Mouse (Mus musculus): Measurements from ENCODE around the gene Kcnc1. TPM values are rescaled to one million over a fixed set of nuclear protein-coding genes. Genes with fewer than 3 reads are reported as not detected.

Gene Kcnc1
- polyA plus RNA-seq, 1 experiment from 2014 or later: 0.37 TPM

DNA sequence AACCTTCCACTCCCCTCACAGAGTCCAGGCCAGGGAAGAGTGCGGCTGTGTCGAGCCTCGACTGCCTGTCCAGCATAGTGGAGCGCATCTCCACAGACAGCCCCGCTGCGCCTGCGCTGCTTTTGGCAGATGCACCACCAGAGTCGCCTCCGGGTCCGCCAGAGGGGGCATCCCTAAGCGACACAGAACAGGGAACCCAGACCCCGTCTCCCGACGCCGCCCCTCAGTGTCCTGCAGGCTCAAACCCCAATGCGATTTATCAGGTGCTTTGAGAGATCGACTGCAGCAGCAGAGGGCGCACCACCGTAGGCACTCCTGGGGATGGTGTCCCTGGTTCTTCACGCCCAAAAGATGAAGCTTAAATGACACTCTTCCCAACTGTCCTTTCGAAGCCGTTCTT is 18.2 kb upstream of the Kcnc1 start:
- peak; percentile 30 for DNase-seq (ENCODE audit: low spot score)
- WGBS: 1% methylated on average over 22 of the region's 22 CpGs
- Histone ChIP-seq H3K27me3 (ENCODE audit: low read depth, poor library complexity, severe bottlenecking) (peaks cover 77% of the 10 kb centered on the region), H3K9me3 (replicated peaks) (no peaks in the 10 kb centered on the region), H3K4me3 (peak overlapping the region; percentile 46), H3K4me1 (peaks cover 31% of the 10 kb centered on the region), H3K36me3 (no peaks in the 10 kb centered on the region), H3K27ac (replicated peaks) (no peak overlapping the region)

DNA sequence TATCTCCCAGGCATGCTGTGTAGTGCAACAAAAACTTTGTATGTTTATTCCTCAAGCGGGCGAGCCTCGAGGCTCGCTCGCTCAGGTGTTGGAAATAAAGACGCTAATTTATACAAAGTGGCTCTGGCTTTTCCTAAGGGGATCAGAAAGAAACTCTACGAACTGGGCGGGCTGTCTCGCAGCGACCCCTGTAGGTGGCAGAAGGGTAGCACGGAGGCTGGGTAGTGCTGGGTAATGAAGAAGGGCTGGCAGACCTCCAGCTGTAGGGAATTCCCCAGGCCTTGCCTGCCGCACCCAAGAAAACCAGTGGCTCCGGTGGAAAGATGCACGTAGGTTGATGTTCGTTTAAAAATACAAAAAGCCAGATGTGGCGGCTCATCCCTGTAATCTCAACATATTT is 17.3 kb upstream of the Kcnc1 start:
- DNase-seq (ENCODE audit: low spot score): peak; percentile 64
- peaks cover 31% of the 10 kb centered on the region for H3K4me1 ChIP-seq
- H3K36me3 ChIP-seq: no peaks in the 10 kb centered on the region
- H3K9me3 ChIP-seq (replicated peaks): no peaks in the 10 kb centered on the region
- H3K27ac ChIP-seq (replicated peaks): no peak overlapping the region
- 13% methylated on average over 16 of the region's 16 CpGs for WGBS
- peaks cover 69% of the 10 kb centered on the region for H3K27me3 ChIP-seq (ENCODE audit: low read depth, poor library complexity, severe bottlenecking)
- no peak overlapping the region for H3K4me3 ChIP-seq

DNA sequence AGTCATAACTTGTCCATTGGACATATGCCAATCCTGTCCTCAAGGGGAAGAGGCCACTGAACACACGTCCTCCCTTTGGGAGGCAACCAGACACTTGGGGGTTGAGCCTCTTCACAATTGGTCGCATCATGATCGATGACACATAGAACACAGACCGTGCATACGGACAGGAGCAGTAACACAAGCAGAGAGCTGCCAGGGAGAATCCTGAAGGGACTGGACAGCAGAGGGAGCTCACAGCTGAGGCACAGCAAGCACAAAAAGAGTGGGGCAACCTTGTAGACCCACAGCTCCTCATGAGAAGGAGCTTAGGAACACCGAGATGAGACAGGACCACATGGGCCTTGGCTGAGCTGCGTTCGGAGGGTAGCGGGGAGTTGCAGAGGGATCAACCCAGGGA is 15.7 kb upstream of the Kcnc1 start:
- no peak overlapping the region for H3K27ac ChIP-seq (replicated peaks)
- no peak overlapping the region for H3K4me3 ChIP-seq
- H3K4me1 ChIP-seq: peaks cover 31% of the 10 kb centered on the region
- H3K36me3 ChIP-seq: no peaks in the 10 kb centered on the region
- 72% methylated on average over 9 of the region's 9 CpGs for WGBS
- no peaks in the 10 kb centered on the region for H3K9me3 ChIP-seq (replicated peaks)
- no peak for DNase-seq (ENCODE audit: low spot score)
- H3K27me3 ChIP-seq (ENCODE audit: low read depth, poor library complexity, severe bottlenecking): peaks cover 53% of the 10 kb centered on the region

DNA sequence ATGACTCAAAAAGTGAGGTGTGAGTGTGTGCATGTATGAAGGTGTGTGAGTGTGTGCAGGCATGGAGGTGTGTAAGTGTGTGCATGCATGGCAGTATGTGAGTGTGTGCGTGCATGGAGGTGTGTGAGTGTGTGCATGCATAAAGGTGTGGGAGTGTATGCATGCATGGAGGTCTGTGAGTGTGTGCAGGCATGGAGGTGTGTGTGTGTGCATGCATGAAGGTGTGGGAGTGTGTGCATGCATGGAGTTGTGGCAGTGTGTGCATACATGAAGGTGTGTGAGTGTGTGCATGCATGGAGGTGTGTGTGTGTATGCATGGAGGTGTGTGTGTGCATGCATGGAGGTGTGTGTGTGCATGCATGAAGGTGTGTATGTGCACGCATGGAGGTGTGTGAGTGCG is 8.9 kb upstream of the Kcnc1 start:
- no peak overlapping the region for H3K27ac ChIP-seq (replicated peaks)
- no peak for DNase-seq (ENCODE audit: low spot score)
- peaks cover 9% of the 10 kb centered on the region; the same call in 1 of the 2 replicates for H3K27me3 ChIP-seq (ENCODE audit: low read depth, poor library complexity, severe bottlenecking)
- no peaks in the 10 kb centered on the region for H3K9me3 ChIP-seq (replicated peaks)
- H3K36me3 ChIP-seq: no peaks in the 10 kb centered on the region
- H3K4me1 ChIP-seq: no peaks in the 10 kb centered on the region
- 93% methylated on average over 3 of the region's 3 CpGs for WGBS
- H3K4me3 ChIP-seq: no peak overlapping the region

DNA sequence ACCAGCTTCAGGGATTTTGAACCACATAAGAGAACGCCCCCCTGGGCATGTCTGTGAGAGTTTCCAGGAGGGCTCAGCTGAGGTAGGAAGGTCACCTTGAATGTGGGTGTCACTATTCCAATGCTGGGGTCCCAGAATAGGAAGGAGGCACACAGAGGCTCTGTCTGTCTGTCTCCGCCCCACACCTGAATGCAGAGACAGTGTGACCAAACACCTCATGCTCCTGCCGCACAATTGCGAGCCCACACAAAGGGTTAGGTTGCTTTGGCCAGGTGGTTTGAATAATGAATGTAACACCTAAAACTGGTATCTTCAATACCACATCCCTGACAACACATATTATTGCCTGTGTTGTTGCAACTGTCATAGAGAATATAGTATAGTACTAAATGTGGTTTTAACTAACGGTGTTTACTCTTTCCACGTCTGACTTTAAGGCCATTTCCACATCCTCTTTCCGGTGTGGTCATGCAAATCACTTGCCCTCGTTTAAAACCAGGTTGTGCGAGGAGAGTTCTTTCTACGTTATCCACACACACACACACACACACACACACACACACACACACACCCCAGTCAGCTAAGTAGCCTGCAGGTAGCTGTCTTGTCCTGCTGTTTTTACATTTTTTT is 6.7 kb upstream of the Kcnc1 start:
- Histone ChIP-seq H3K9me3 (replicated peaks) (no peaks in the 10 kb centered on the region), H3K4me3 (no peak overlapping the region), H3K27me3 (ENCODE audit: low read depth, poor library complexity, severe bottlenecking) (peaks cover 26% of the 10 kb centered on the region), H3K27ac (replicated peaks) (no peak overlapping the region), H3K36me3 (no peaks in the 10 kb centered on the region), H3K4me1 (no peaks in the 10 kb centered on the region)
- 85% methylated on average over 10 of the region's 10 CpGs for WGBS
- DNase-seq (ENCODE audit: low spot score): no peak

DNA sequence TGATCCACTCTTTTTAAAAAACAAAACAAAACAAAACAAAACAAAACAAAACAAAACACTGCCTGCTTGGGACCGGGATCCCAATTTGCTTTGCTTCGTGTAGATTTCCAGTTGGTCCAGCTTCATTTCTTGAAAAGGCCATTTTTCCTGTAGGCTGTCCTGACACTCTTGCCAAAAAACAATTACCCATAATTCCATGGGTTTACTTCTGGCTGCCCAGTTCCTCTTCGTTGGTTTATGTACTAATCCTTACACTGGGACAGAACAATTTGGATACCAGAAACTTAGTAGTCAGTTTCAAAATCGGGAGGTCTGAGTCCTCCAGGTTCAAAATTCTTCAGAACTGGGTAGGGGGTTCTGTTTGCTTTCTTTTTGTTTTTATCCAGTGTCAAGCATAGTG is 6.1 kb upstream of the Kcnc1 start:
- Histone ChIP-seq H3K4me3 (no peak overlapping the region), H3K27ac (replicated peaks) (no peak overlapping the region), H3K9me3 (replicated peaks) (no peaks in the 10 kb centered on the region), H3K27me3 (ENCODE audit: low read depth, poor library complexity, severe bottlenecking) (peaks cover 32% of the 10 kb centered on the region), H3K36me3 (no peaks in the 10 kb centered on the region), H3K4me1 (no peaks in the 10 kb centered on the region)
- 75% methylated on average over 4 of the region's 4 CpGs for WGBS
- no peak for DNase-seq (ENCODE audit: low spot score)

DNA sequence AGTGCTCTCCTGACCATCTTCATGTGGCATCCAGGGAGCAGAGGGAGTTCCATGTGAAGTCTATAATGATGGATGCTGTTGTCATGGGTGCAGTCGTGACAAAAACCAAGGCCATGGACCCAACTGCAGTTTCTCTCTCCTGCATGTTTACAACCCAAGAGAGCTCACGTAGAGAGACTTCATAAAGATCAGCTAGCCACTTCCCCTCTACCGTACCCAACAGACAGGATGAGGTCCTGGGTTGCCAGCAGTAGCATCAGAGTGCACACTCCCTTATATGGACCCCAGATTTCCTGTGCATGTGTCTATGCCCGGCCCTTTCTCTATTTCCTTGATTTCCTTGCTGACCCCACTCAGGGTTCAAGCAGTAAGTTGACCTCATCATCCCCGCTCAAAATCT is 4.6 kb upstream of the Kcnc1 start:
- no peaks in the 10 kb centered on the region for H3K36me3 ChIP-seq
- H3K27ac ChIP-seq (replicated peaks): no peak overlapping the region
- DNase-seq (ENCODE audit: low spot score): no peak
- H3K4me1 ChIP-seq: peaks cover 11% of the 10 kb centered on the region
- no peak overlapping the region for H3K4me3 ChIP-seq
- H3K27me3 ChIP-seq (ENCODE audit: low read depth, poor library complexity, severe bottlenecking): peaks cover 47% of the 10 kb centered on the region
- no peaks in the 10 kb centered on the region for H3K9me3 ChIP-seq (replicated peaks)
- WGBS: 70% methylated on average over 5 of the region's 5 CpGs

DNA sequence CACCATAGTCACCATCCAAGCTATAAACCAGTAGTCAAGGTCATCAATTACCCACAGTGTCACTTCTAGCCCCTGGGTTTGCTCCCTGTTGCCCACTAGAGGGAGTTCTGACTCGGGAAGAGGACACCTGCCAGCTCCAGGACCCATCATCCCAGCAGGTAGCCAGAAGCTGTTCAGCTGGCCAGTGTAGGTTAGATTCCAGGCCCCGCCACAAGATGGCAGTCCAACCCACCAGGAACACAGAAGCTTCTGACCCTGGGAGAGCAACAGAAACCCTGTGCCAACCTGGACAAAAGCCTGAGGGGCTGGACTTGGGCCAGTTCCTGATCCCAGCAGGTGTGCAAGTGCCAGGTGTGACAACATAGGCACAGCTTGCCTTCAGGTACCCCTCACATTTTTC is 3.2 kb upstream of the Kcnc1 start:
- 3% methylated on average over 2 of the region's 2 CpGs for WGBS
- peak; percentile 82 for DNase-seq (ENCODE audit: low spot score)
- Histone ChIP-seq H3K4me1 (peaks cover 25% of the 10 kb centered on the region), H3K27me3 (ENCODE audit: low read depth, poor library complexity, severe bottlenecking) (peaks cover 61% of the 10 kb centered on the region), H3K9me3 (replicated peaks) (no peaks in the 10 kb centered on the region), H3K36me3 (no peaks in the 10 kb centered on the region), H3K27ac (replicated peaks) (no peak overlapping the region), H3K4me3 (no peak overlapping the region)

DNA sequence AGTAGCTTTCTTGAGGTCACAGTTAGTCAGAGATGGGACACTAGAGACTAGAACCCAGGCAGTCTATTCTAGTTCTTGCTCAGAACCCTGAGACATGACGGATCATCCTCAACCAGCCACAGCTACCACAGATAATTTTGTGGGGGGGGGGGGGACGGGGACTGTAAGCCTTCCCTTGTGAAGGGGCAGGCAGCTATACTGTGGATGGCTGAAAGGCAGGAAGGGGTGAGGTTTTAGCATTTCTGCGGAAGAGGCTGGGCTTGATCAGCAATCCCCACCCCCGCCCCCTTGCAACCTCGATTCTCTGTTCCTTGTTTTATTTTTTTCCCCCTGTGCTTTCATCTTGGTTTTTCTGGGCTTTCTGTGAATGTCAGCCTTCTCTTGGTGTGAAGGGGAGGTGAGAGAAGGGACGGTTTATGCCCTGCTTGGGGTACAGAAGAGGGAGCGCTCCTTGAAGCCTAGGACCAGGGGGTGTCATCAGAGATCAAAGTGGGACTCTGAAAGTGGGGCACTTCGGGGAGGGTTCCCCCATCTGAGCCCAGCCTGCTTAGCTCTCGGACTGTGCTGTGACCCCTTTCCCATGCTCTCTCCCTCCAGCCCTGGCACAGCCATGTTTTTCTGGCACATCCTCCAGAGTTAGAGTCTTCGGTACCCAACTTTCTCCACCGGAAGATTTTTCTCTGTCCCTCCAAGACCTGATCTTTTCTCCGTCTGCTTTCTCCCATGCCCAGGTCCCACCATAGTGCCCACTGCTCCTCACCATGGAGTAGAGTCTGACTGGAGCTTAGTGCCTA is 2.4 kb upstream of the Kcnc1 start:
- 53% methylated on average over 12 of the region's 12 CpGs for WGBS
- Histone ChIP-seq H3K27me3 (ENCODE audit: low read depth, poor library complexity, severe bottlenecking) (peaks cover 69% of the 10 kb centered on the region), H3K27ac (replicated peaks) (no peak overlapping the region), H3K9me3 (replicated peaks) (no peaks in the 10 kb centered on the region), H3K36me3 (no peaks in the 10 kb centered on the region), H3K4me3 (no peak overlapping the region), H3K4me1 (peaks cover 26% of the 10 kb centered on the region)
- no peak for DNase-seq (ENCODE audit: low spot score)

DNA sequence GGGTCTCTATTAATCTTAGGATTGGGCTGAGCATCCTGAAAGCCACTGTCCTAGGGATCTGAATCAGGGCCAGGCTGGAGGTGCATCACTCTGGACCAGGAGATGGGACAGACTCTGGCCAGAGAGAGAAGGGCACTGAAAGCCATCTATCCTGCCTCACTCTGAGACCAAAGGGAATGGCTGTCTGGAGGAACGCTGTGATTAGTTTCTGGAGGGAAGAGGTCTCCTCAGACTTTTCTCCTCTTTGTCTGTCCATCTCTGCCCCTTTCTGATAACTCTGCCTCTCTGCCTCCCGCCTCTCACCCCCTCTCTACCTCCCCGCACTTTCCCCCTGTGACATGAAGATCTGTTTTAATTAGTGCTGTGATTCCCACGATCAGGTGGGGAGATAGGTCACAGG is 1.4 kb upstream of the Kcnc1 start:
- Histone ChIP-seq H3K9me3 (replicated peaks) (no peaks in the 10 kb centered on the region), H3K4me1 (peaks cover 26% of the 10 kb centered on the region), H3K4me3 (no peak overlapping the region), H3K36me3 (no peaks in the 10 kb centered on the region), H3K27me3 (ENCODE audit: low read depth, poor library complexity, severe bottlenecking) (peaks cover 79% of the 10 kb centered on the region), H3K27ac (replicated peaks) (no peak overlapping the region)
- 78% methylated on average over 4 of the region's 4 CpGs for WGBS
- no peak for DNase-seq (ENCODE audit: low spot score)

DNA sequence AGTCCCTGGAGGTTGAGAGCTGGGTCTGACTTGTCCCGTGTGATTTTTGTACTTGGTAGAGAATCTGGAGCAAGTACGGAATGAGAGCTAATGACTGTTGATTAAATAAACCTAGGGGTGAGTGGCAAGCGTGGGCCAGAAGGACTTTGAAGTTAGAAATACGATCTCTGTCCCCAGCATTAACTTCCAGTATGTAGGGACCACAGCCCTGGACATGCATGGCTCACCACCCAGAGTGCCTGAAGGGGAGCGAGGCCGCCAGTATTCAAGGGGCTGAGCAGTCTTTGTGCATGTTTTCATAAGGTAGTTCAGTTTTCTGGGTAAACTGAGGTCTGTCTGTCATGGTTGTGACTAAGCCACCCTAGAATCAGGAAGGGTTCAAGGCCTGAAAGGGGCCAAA is 726 bp upstream of the Kcnc1 start:
- 41% methylated on average over 6 of the region's 6 CpGs for WGBS
- Histone ChIP-seq H3K27ac (replicated peaks) (no peak overlapping the region), H3K27me3 (ENCODE audit: low read depth, poor library complexity, severe bottlenecking) (peaks cover 86% of the 10 kb centered on the region), H3K4me1 (peaks cover 26% of the 10 kb centered on the region), H3K4me3 (peak overlapping the region; percentile 72), H3K36me3 (no peaks in the 10 kb centered on the region), H3K9me3 (replicated peaks) (no peaks in the 10 kb centered on the region)
- no peak for DNase-seq (ENCODE audit: low spot score)

DNA sequence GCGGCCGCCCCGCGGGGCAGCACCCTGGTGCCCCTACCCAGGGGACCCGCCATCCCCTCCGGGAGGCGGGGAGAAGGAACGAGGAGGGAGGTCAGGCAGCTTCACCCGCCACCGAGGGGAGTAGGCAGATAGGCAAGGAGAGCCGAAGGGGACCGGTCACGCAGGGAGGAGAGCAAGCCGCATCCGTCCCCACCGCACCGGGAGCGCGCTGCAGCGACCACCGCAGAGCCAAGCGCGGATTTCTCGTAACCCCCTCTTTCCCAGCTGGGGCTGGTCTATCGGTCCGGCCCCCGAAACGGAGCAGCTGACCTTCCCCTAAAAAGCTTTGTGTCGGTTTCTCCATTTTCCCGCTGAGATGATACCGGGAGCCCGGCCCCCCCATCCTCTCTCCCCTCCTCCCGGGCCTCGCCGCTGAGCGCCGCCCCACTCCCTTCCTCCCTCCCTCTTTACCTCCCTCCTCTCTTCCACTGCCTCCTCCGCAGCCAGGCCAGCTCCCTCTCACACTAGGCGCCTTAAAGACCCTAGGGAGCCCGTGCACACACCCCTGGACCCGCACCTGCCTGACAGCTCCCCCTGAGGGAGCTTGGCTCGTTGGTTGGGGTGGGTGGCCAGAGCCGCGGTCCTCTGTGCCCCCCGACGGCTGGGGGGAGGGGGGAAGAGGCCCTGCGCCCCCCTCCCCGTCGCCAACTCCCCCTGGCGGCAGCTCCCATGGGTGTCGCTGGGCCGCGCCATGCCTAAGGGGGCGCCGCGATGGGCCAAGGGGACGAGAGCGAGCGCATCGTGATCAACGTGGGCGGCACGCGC is 833 bp downstream of the Kcnc1 start:
- Histone ChIP-seq H3K27ac (replicated peaks) (peak overlapping the region; percentile 79), H3K4me1 (peaks cover 26% of the 10 kb centered on the region), H3K4me3 (peak overlapping the region; percentile 72), H3K9me3 (replicated peaks) (no peaks in the 10 kb centered on the region), H3K27me3 (ENCODE audit: low read depth, poor library complexity, severe bottlenecking) (peaks cover 89% of the 10 kb centered on the region), H3K36me3 (no peaks in the 10 kb centered on the region)
- WGBS: under 1% methylated on average over 64 of the region's 64 CpGs
- DNase-seq (ENCODE audit: low spot score): peak; percentile 30

Measured in midbrain, embryonic 10.5 days (tissue).